Mouse (Mus musculus): ENCODE data around the gene 4930539E08Rik. TPM values are rescaled to one million over a fixed set of nuclear protein-coding genes. Genes with fewer than 3 reads are reported as not detected.
A peak's percentile ranks its signal among the peaks of the same experiment; 100 is the strongest.

The 4930539E08Rik gene
- polyA plus RNA-seq, 1 experiment from 2014 or later, result 0.37 TPM

DNA sequence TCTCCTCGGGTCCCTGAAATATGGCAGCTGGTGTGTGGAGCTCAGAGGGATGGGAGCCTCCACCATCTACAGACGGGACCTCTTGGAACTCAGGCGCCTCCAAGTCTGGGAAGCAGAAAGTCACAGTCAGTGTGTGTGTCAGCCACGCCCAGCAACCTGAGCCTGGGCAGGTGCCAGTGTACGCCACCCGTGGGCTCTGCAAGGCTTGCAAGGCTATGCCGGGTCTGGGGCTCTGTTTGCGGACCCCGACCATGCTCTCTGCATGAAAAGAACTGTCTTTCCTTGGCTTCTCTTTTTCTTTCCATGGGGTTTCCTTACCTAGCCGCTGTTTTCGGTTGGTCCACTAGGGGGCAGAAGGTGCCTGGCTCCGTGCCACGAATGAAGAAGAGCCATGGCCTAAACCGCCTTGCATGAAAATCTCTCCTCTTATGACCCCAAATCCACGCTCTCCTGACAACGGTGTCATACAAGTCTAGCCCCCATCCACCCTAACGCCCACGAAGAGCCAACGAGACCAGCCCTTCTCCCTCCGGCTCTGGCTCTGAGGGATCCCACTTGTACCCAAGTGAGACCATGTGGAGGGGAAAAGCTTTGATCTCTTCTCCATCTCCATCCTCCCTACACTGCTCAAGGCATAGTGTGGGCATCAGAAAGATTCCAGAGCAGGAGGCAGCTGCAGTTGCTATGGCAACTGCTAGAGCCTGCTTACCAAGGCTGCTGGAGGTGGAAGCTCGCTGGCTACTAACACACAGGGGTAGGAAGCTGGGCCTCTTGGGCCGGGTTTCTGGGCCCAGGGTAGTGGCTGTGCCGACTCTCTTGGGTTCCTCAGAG, 10.4 kb downstream of the 4930539E08Rik start:
- ATAC-seq (ENCODE audit: insufficient read depth) (peak; percentile 41; the same call in 1 of the 2 replicates), DNase-seq (peak; percentile 83)
- no peak overlapping the region for H3K4me3 ChIP-seq (ENCODE audit: low read depth, low read length)
- H3K4me1 ChIP-seq (ENCODE audit: insufficient read depth), result no peaks in the 10 kb centered on the region
- TF ChIP-seq CTCF (IDR thresholded peaks at IDR 0.05; ENCODE audit: low read depth), result peak; percentile 85
- H3K9ac ChIP-seq, result no peak overlapping the region
- no peak overlapping the region for H3K27ac ChIP-seq (ENCODE audit: low read depth)
- no peak overlapping the region for H3K4me2 ChIP-seq
- peaks cover 5% of the 10 kb centered on the region; the same call in 1 of the 2 replicates for H3K27me3 ChIP-seq (ENCODE audit: insufficient read depth, low read length)
- WGBS, result 28% methylated on average over 23 of the region's 23 CpGs
- H3K9me3 ChIP-seq (ENCODE audit: low read depth, low read length), result no peaks in the 10 kb centered on the region
- H3K36me3 ChIP-seq (ENCODE audit: insufficient read depth), result no peaks in the 10 kb centered on the region

DNA sequence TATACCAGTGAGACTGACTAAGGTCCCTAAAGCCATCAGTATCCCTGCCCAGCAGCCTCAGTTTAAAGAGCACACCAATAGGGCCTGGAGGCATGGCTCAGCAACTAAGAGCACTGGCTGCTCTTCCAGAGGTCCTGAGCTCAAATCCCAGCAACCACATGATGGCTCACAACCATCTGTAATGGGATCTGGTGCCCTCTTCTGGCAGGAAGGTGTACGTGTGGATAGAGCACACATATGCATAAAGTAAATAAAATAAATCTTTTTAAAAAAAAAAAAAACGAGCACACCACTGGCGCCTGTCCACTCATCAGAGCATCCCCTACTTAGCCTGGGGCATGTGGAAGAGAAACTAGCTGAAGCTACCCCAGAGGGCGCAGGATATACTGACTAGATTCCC, 13.6 kb downstream of the 4930539E08Rik start:
- peak; percentile 35 for TF ChIP-seq CTCF (IDR thresholded peaks at IDR 0.05; ENCODE audit: low read depth)
- 57% methylated on average over 4 of the region's 4 CpGs for WGBS
- Histone ChIP-seq H3K9me3 (ENCODE audit: low read depth, low read length) (no peaks in the 10 kb centered on the region), H3K27me3 (ENCODE audit: insufficient read depth, low read length) (no peaks in the 10 kb centered on the region), H3K36me3 (ENCODE audit: insufficient read depth) (no peaks in the 10 kb centered on the region), H3K27ac (ENCODE audit: low read depth) (no peak overlapping the region), H3K9ac (no peak overlapping the region), H3K4me2 (no peak overlapping the region), H3K4me3 (ENCODE audit: low read depth, low read length) (no peak overlapping the region), H3K4me1 (ENCODE audit: insufficient read depth) (no peaks in the 10 kb centered on the region)
- ATAC-seq (ENCODE audit: insufficient read depth), result no peak
- no peak for DNase-seq

DNA sequence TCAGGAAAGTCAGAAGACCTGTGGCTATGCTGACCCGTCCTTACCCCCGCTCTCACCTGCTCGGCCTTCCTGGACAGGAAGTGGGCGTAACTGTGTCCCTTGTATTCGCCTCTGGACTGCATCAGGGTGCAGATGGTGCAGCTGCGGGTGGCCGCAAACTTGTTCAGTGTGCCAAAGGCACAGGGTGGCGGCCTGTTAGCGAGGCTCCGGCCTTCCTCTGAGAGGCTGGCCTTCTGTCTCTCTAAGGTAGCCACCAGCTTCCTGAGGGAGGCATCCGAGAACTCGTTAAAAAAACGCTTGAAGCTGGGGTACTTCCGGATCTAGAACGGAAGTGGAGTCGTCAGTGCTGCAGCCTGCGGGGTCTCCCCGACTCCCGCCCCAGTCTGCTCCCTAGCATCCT, 15.7 kb downstream of the 4930539E08Rik start:
- Histone ChIP-seq H3K4me2 (no peak overlapping the region), H3K4me1 (ENCODE audit: insufficient read depth) (no peaks in the 10 kb centered on the region), H3K9ac (no peak overlapping the region), H3K4me3 (ENCODE audit: low read depth, low read length) (no peak overlapping the region), H3K36me3 (ENCODE audit: insufficient read depth) (no peaks in the 10 kb centered on the region), H3K27ac (ENCODE audit: low read depth) (no peak overlapping the region), H3K9me3 (ENCODE audit: low read depth, low read length) (no peaks in the 10 kb centered on the region), H3K27me3 (ENCODE audit: insufficient read depth, low read length) (no peaks in the 10 kb centered on the region)
- WGBS, result 64% methylated on average over 19 of the region's 19 CpGs
- DNase-seq (no peak), ATAC-seq (ENCODE audit: insufficient read depth) (no peak)
- TF ChIP-seq CTCF (IDR thresholded peaks at IDR 0.05; ENCODE audit: low read depth), result no peak

DNA sequence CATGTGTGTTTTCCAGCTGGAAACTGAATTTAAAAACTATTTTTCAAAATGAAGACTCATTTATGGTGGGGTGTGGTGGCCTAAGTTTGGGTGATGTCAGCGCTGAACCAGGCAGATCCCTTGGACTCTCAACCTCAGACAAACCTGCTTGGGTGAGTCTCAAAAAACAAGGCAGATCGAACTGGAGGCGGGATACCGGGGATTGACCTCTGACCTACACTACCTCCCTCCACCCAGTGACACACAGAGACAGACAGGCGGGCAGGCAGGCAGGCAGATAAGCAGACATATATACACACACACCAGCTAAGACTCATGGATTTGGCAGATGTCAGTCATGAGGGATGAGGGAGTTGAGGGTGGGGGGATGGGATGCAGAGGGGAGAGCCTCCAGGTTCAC, 16.9 kb downstream of the 4930539E08Rik start:
- no peak for TF ChIP-seq CTCF (IDR thresholded peaks at IDR 0.05; ENCODE audit: low read depth)
- no peaks in the 10 kb centered on the region for H3K9me3 ChIP-seq (ENCODE audit: low read depth, low read length)
- H3K36me3 ChIP-seq (ENCODE audit: insufficient read depth), result no peaks in the 10 kb centered on the region
- WGBS, result 50% methylated on average over 5 of the region's 5 CpGs
- DNase-seq (no peak), ATAC-seq (ENCODE audit: insufficient read depth) (no peak)
- no peaks in the 10 kb centered on the region for H3K27me3 ChIP-seq (ENCODE audit: insufficient read depth, low read length)
- no peak overlapping the region for H3K9ac ChIP-seq
- no peak overlapping the region for H3K4me2 ChIP-seq
- no peak overlapping the region for H3K27ac ChIP-seq (ENCODE audit: low read depth)
- H3K4me1 ChIP-seq (ENCODE audit: insufficient read depth), result no peaks in the 10 kb centered on the region
- no peak overlapping the region for H3K4me3 ChIP-seq (ENCODE audit: low read depth, low read length)

DNA sequence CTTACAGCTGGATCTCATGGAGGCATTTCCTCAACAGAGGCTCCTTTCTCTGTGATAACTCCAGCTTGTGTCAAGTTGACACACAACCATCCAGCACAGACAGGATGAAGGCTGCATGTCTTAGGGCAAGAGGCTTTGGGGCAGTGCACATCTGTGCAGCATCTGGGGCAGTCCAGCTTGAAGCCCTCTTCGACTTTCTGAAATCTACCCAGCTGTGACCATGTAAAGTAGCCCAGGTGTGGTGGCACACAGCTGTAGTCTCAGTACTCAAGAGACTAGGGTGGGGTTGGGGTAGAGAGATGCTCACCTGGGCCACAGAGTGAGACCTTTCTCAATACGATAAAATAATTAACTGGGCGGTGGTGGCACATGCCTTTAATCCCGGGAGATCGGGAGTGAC, 17.3 kb downstream of the 4930539E08Rik start:
- no peaks in the 10 kb centered on the region for H3K27me3 ChIP-seq (ENCODE audit: insufficient read depth, low read length)
- no peaks in the 10 kb centered on the region for H3K4me1 ChIP-seq (ENCODE audit: insufficient read depth)
- H3K4me3 ChIP-seq (ENCODE audit: low read depth, low read length), result no peak overlapping the region
- no peak for TF ChIP-seq CTCF (IDR thresholded peaks at IDR 0.05; ENCODE audit: low read depth)
- DNase-seq (no peak), ATAC-seq (ENCODE audit: insufficient read depth) (no peak)
- no peaks in the 10 kb centered on the region for H3K9me3 ChIP-seq (ENCODE audit: low read depth, low read length)
- H3K27ac ChIP-seq (ENCODE audit: low read depth), result no peak overlapping the region
- no peak overlapping the region for H3K4me2 ChIP-seq
- H3K36me3 ChIP-seq (ENCODE audit: insufficient read depth), result no peaks in the 10 kb centered on the region
- no peak overlapping the region for H3K9ac ChIP-seq
- 83% methylated on average over 5 of the region's 5 CpGs for WGBS

DNA sequence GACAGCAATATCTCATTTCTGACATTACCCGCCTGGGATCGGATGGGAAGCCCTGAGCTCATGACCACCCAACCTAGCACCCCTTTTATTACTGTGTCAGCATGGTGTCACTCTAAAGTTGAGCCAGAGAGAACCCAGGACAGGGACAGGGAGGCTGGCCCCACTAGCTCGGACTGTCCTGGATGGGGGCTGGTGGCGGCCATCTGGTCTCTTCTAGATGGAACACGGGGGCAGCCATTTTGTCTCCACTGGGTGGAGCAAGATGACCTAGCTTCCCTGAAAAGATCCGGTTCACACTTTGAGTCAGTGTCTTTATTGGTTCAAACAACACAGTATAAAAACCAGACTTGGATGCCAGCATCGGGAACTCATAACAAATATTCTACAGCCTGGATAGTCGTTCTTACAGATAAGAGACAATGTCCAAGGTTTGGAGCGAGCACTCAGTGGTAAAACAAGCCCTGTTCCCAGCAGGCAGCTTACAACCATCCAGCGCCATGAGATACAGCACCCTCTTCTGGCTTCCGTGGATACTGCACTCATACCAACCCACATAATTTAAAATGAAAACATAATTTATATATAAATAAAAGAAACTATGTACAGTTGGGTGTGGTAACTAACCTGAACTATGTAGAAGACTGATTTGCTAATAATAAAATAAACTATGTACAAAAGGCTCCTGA, 18.9 kb downstream of the 4930539E08Rik start:
- Histone ChIP-seq H3K27ac (ENCODE audit: low read depth) (no peak overlapping the region), H3K4me2 (no peak overlapping the region), H3K4me3 (ENCODE audit: low read depth, low read length) (no peak overlapping the region), H3K9me3 (ENCODE audit: low read depth, low read length) (no peaks in the 10 kb centered on the region), H3K9ac (no peak overlapping the region), H3K27me3 (ENCODE audit: insufficient read depth, low read length) (no peaks in the 10 kb centered on the region), H3K36me3 (ENCODE audit: insufficient read depth) (no peaks in the 10 kb centered on the region), H3K4me1 (ENCODE audit: insufficient read depth) (no peaks in the 10 kb centered on the region)
- DNase-seq (no peak), ATAC-seq (ENCODE audit: insufficient read depth) (no peak)
- peak; percentile 23; the same call in 1 of the 2 replicates for TF ChIP-seq CTCF (IDR thresholded peaks at IDR 0.05; ENCODE audit: low read depth)
- WGBS, result 89% methylated on average over 11 of the region's 11 CpGs

DNA sequence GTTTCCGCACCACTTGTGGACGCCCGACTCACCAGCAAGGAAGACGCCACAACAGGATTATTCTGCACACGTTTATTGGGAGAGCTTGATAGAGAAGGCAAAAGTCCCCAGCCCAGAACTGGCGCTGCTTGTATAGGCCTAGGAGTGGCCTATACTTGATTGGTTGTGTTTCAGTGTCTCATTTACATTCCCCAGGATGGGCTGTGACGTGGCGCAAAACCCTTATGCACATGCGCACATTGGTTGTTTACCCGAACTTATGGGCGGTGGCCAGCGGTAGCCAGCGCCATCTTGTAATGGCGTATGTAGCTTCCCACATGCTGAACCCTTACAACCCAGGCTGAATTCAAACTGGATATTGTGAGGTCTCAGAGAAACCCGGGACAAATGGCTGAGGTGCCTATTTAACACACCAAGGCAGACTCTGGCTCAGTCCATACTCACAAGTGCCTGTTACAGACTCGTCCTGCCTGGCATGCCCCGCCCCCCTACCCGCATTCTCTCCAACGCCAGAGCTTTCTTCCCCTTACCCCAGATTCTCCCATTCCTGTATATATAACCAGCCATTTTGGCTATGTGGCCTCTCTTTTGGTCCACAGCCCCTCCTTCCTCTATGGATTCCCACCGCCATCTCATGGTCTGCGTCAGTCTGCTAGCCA, 19.8 kb downstream of the 4930539E08Rik start:
- Histone ChIP-seq H3K36me3 (ENCODE audit: insufficient read depth) (no peaks in the 10 kb centered on the region), H3K9me3 (ENCODE audit: low read depth, low read length) (no peaks in the 10 kb centered on the region), H3K4me1 (ENCODE audit: insufficient read depth) (no peaks in the 10 kb centered on the region), H3K9ac (no peak overlapping the region), H3K4me2 (no peak overlapping the region), H3K4me3 (ENCODE audit: low read depth, low read length) (no peak overlapping the region), H3K27me3 (ENCODE audit: insufficient read depth, low read length) (no peaks in the 10 kb centered on the region), H3K27ac (ENCODE audit: low read depth) (no peak overlapping the region)
- WGBS, result 93% methylated on average over 21 of the region's 21 CpGs
- no peak for TF ChIP-seq CTCF (IDR thresholded peaks at IDR 0.05; ENCODE audit: low read depth)
- ATAC-seq (ENCODE audit: insufficient read depth) (no peak), DNase-seq (no peak)
